ENCODE assay signal across 11 mouse cellular contexts in genomic region chr2:180500726-180501125, GRCm38 (mm10). TPM values are rescaled to one million over a fixed set of nuclear protein-coding genes. Genes with fewer than 3 reads are reported as not detected.
A peak's percentile ranks its signal among the peaks of the same experiment; 100 is the strongest.
DNase-seq lines count a peak whose midpoint lies in the region; ATAC-seq and TF ChIP-seq lines count a peak whose summit lies in the region.
"Had no signal": no experiment of that assay in that cellular context is flagged by ENCODE, and none has a peak within 500 bp of the region (broad histone marks: within the 10 kb centered on the region; RNA-seq: fewer than 3 reads in every experiment).

No protein-coding gene starts in this region.

- H3K9ac ChIP-seq in kidney, embryonic 16.5 days (replicated peaks; ENCODE audit: low read length): peak overlapping the region; percentile 31
- H3K9ac ChIP-seq in forebrain, embryonic 15.5 days (replicated peaks): no peak overlapping the region; the same call in none of the 2 replicates
- H3K9ac ChIP-seq in midbrain, embryonic 14.5 days (replicated peaks; ENCODE audit: low read length): no peak overlapping the region

- H3K4me3 ChIP-seq in kidney, embryonic 16.5 days (ENCODE audit: low read length): peak overlapping the region; percentile 47
- peak overlapping the region; percentile 19; the same call in 1 of the 2 replicates for H3K4me3 ChIP-seq in cortical plate, adult 2 months (ENCODE audit: insufficient read depth, low read length)
- H3K4me3 ChIP-seq in forebrain, embryonic 15.5 days: peak overlapping the region; percentile 44
- no peak overlapping the region for H3K4me3 ChIP-seq in midbrain, embryonic 14.5 days (replicated peaks; ENCODE audit: low read depth, low read length)

- H3K9me3 ChIP-seq in kidney, embryonic 16.5 days (ENCODE audit: low read length): no peaks in the 10 kb centered on the region
- no peaks in the 10 kb centered on the region for H3K9me3 ChIP-seq in forebrain, embryonic 15.5 days
- no peaks in the 10 kb centered on the region for H3K9me3 ChIP-seq in midbrain, embryonic 14.5 days (ENCODE audit: control insufficient read depth, low read length)
- H3K9me3 ChIP-seq: embryonic facial prominence, embryonic 12.5 days had no signal

- 37% methylated on average over 13 of the region's 13 CpGs for WGBS in kidney, embryonic 16.5 days
- WGBS in forebrain, embryonic 15.5 days: 43% methylated on average over 13 of the region's 13 CpGs
- WGBS in midbrain, embryonic 14.5 days: 47% methylated on average over 13 of the region's 13 CpGs

- no peak for DNase-seq in kidney, postnatal 36 days
- no peak for DNase-seq in midbrain, embryonic 14.5 days
- no peak for DNase-seq in gastrocnemius, postnatal 14 days
- no peak for DNase-seq in frontal cortex, postnatal 10 days (ENCODE audit: low spot score in 2 of 2)
- DNase-seq: kidney, adult 8-10 months; lung, adult 18-20 months; thymus, postnatal 36 days had no signal

- H3K27me3 ChIP-seq in kidney, embryonic 16.5 days (ENCODE audit: insufficient read depth, low read length): peaks cover 32% of the 10 kb centered on the region
- peaks cover 12% of the 10 kb centered on the region; the same call in 1 of the 2 replicates for H3K27me3 ChIP-seq in forebrain, embryonic 15.5 days
- peaks cover 57% of the 10 kb centered on the region for H3K27me3 ChIP-seq in midbrain, embryonic 14.5 days (ENCODE audit: control insufficient read depth, insufficient read depth, low read length)

- intact Hi-C loops in gastrocnemius, postnatal 14 days (cut with DNase I; ENCODE audit: low total_unique reads): no loop called here

- peak overlapping the region; percentile 44; the same call in 1 of the 2 replicates for H3K27ac ChIP-seq in kidney, embryonic 16.5 days (ENCODE audit: low read length)
- H3K27ac ChIP-seq in cortical plate, adult 2 months (ENCODE audit: insufficient read depth, low read length): no peak overlapping the region
- H3K27ac ChIP-seq in forebrain, embryonic 15.5 days (replicated peaks): no peak overlapping the region
- no peak overlapping the region for H3K27ac ChIP-seq in midbrain, embryonic 14.5 days (replicated peaks; ENCODE audit: low read depth, low read length)
- H3K27ac ChIP-seq: embryonic facial prominence, embryonic 12.5 days had no signal

- H3K4me2 ChIP-seq in kidney, embryonic 16.5 days (replicated peaks; ENCODE audit: low read depth, low read length): peak overlapping the region; percentile 71
- H3K4me2 ChIP-seq in forebrain, embryonic 15.5 days (replicated peaks): peak overlapping the region; percentile 74
- peak overlapping the region; percentile 69; the same call in 1 of the 2 replicates for H3K4me2 ChIP-seq in midbrain, embryonic 14.5 days (ENCODE audit: low read length)

- no peak for TF ChIP-seq CTCF in cortical plate, adult 2 months (IDR thresholded peaks at IDR 0.05; ENCODE audit: extremely low read depth, insufficient read depth, low read length)

- peaks cover 27% of the 10 kb centered on the region for H3K4me1 ChIP-seq in kidney, embryonic 16.5 days (ENCODE audit: insufficient read depth, low read length)
- H3K4me1 ChIP-seq in cortical plate, adult 2 months (ENCODE audit: control insufficient read depth, insufficient read depth, low read length): peaks cover 3% of the 10 kb centered on the region
- H3K4me1 ChIP-seq in forebrain, embryonic 15.5 days: peaks cover 34% of the 10 kb centered on the region
- H3K4me1 ChIP-seq in midbrain, embryonic 14.5 days (ENCODE audit: control insufficient read depth, insufficient read depth, low read length): peaks cover 9% of the 10 kb centered on the region; the same call in 1 of the 2 replicates

- ATAC-seq in kidney, embryonic 16.5 days (ENCODE audit: low FRiP score, low TSS enrichment): no peak
- ATAC-seq in forebrain, embryonic 15.5 days (replicated peaks): peak; percentile 23; the same call in 1 of the 2 replicates
- ATAC-seq in midbrain, embryonic 14.5 days (ENCODE audit: low FRiP score, low TSS enrichment): no peak

- H3K36me3 ChIP-seq in kidney, embryonic 16.5 days (ENCODE audit: insufficient read depth, low read length): no peaks in the 10 kb centered on the region
- H3K36me3 ChIP-seq in forebrain, embryonic 15.5 days: no peaks in the 10 kb centered on the region
- no peaks in the 10 kb centered on the region for H3K36me3 ChIP-seq in midbrain, embryonic 14.5 days (ENCODE audit: control insufficient read depth, insufficient read depth, low read length)
- H3K36me3 ChIP-seq: embryonic facial prominence, embryonic 12.5 days had no signal

- TF ChIP-seq POLR2A in cortical plate, adult 2 months (IDR thresholded peaks at IDR 0.05; ENCODE audit: extremely low read depth, insufficient read depth, low read length): no peak

RNA-seq across cellular contexts. Expression of gene Ntsr1, which starts 0.9 kb away (rescaled TPM):
- polyA plus RNA-seq in kidney, embryonic 16.5 days (2015; fragmentation: Nextera tagmentation; extraction: Ambion mirVana): 7.4 and 10.2 TPM in 2 replicates
- 5.6 and 6.0 TPM in 2 replicates for polyA plus RNA-seq in cortical plate, adult 2 months (2012; rRNA removed)
- polyA plus RNA-seq in forebrain, embryonic 15.5 days (2015; fragmentation: Nextera tagmentation; extraction: Ambion mirVana): 6.6 and 8.0 TPM in 2 replicates
- polyA plus RNA-seq in midbrain, embryonic 14.5 days (2014; fragmentation: Nextera tagmentation; extraction: Ambion mirVana): 0.89 and 1.3 TPM in 2 replicates
- not detected for total RNA-seq in gastrocnemius, postnatal 14 days (2021)

RNA-seq across cellular contexts. Expression of gene Slco4a1, which starts 44.7 kb away (rescaled TPM):
- polyA plus RNA-seq in kidney, embryonic 16.5 days (2015; fragmentation: Nextera tagmentation; extraction: Ambion mirVana): 3.2 and 3.3 TPM in 2 replicates
- polyA plus RNA-seq in cortical plate, adult 2 months (2012; rRNA removed): 5.1 and 5.2 TPM in 2 replicates
- 1.2 and 1.4 TPM in 2 replicates for polyA plus RNA-seq in forebrain, embryonic 15.5 days (2015; fragmentation: Nextera tagmentation; extraction: Ambion mirVana)
- polyA plus RNA-seq in midbrain, embryonic 14.5 days (2014; fragmentation: Nextera tagmentation; extraction: Ambion mirVana): 1.0 and 1.1 TPM in 2 replicates
- total RNA-seq in gastrocnemius, postnatal 14 days (2021): under 1 TPM; 0.23 to 0.24 TPM
